Mouse (Mus musculus): ENCODE data around the gene Nf2.

- TF ChIP-seq POLR2A (IDR thresholded peaks at IDR 0.05; ENCODE audit: borderline replicate concordance, extremely low read depth, low read depth, low read length) (no peak), CTCF (IDR thresholded peaks at IDR 0.05; ENCODE audit: insufficient read depth, low read length) (no peak)
These were observed 9.1 kb upstream of the Nf2 start for GRCm38 (mm10) chr11:4858416-4858815.
